Mouse (Mus musculus) liver, embryonic 13.5 days (tissue): ENCODE measurements at regions not wholly inside any gene's neighbourhood (a gene's known extent, or its start where the extent isn't known, plus 50 kb on each side); places are given as distances from the start of the nearest gene placed in this dataset.

Experiments
- ATAC-seq: fragments of 200-750 bp; cut with Nextera tagmentation; 2 replicates; pipeline ENCODE4 v1.8.0; 2017; ENCODE audit warnings: low read depth, mild to moderate bottlenecking, moderate number of reproducible peaks, moderate library complexity
- DNase-seq: peaks from one replicate; pipeline ENCODE4 v3.0.0; 2022
- H3K27ac ChIP-seq: fragments of 300-500 bp; sonication (generic); 2 replicates; pipeline ENCODE4 v1.5.1; 2015; ENCODE audit warnings: moderate library complexity, mild to moderate bottlenecking, inconsistent platforms
- H3K27me3 ChIP-seq: fragments of 300-500 bp; sonication (generic); 2 replicates; pipeline ENCODE4 v1.6.1; 2015; ENCODE audit warnings: mild to moderate bottlenecking, inconsistent platforms
- H3K36me3 ChIP-seq: fragments of 300-500 bp; sonication (generic); 2 replicates; pipeline ENCODE4 v1.6.1; 2015; ENCODE audit warnings: mild to moderate bottlenecking, inconsistent platforms
- H3K4me1 ChIP-seq: fragments of 300-500 bp; sonication (generic); replicated peaks from 2 replicates; pipeline ENCODE4 v1.6.1; 2015; ENCODE audit warnings: inconsistent platforms
- H3K4me2 ChIP-seq: fragments of 300-500 bp; sonication (generic); 2 replicates; pipeline ENCODE4 v1.6.1; 2015; ENCODE audit warnings: inconsistent platforms, mild to moderate bottlenecking, moderate library complexity
- H3K4me3 ChIP-seq: fragments of 300-500 bp; sonication (generic); replicated peaks from 2 replicates; pipeline ENCODE4 v1.5.1; 2015; ENCODE audit warnings: mild to moderate bottlenecking, inconsistent platforms
- H3K9ac ChIP-seq: fragments of 300-500 bp; sonication (generic); 2 replicates; pipeline ENCODE4 v1.6.1; 2015; ENCODE audit warnings: mild to moderate bottlenecking, inconsistent platforms
- H3K9me3 ChIP-seq: fragments of 300-500 bp; sonication (generic); replicated peaks from 2 replicates; pipeline ENCODE4 v1.6.1; 2016; ENCODE audit warnings: inconsistent platforms
- WGBS: fragments of 180-500 bp; shearing (Covaris S2); methylation state at CpG from one replicate; pipeline ENCODE4 v1.1.7; 2015; ENCODE audit not compliant: insufficient replicate concordance; 5-methylcytosine and 5-hydroxymethylcytosine counted together

- H3K36me3 ChIP-seq: no peaks in the 10 kb centered on the region
- no peak overlapping the region for H3K4me3 ChIP-seq
- peaks cover 12% of the 10 kb centered on the region for H3K27me3 ChIP-seq
- H3K4me2 ChIP-seq: no peak overlapping the region
- no peak for ATAC-seq
- no peaks in the 10 kb centered on the region for H3K4me1 ChIP-seq
- H3K9me3 ChIP-seq: no peaks in the 10 kb centered on the region
- no peak overlapping the region for H3K27ac ChIP-seq
- no peak for DNase-seq
- 23% methylated on average over 30 of the region's 30 CpGs for WGBS
- H3K9ac ChIP-seq: no peak overlapping the region
Measured at GRCm38 (mm10) chr4:131252602-131253442, 308.6 kb downstream of the Matn1 start.

GRCm38 (mm10) chr4:131253443-131253817, 309.2 kb downstream of the Matn1 start:
- WGBS: 2% methylated on average over 8 of the region's 8 CpGs
- H3K27ac ChIP-seq: no peak overlapping the region
- H3K27me3 ChIP-seq: peaks cover 12% of the 10 kb centered on the region
- H3K4me2 ChIP-seq: no peak overlapping the region
- no peaks in the 10 kb centered on the region for H3K36me3 ChIP-seq
- no peak for ATAC-seq
- no peak overlapping the region for H3K4me3 ChIP-seq
- DNase-seq: no peak
- no peaks in the 10 kb centered on the region for H3K9me3 ChIP-seq
- no peaks in the 10 kb centered on the region for H3K4me1 ChIP-seq
- H3K9ac ChIP-seq: no peak overlapping the region

DNA sequence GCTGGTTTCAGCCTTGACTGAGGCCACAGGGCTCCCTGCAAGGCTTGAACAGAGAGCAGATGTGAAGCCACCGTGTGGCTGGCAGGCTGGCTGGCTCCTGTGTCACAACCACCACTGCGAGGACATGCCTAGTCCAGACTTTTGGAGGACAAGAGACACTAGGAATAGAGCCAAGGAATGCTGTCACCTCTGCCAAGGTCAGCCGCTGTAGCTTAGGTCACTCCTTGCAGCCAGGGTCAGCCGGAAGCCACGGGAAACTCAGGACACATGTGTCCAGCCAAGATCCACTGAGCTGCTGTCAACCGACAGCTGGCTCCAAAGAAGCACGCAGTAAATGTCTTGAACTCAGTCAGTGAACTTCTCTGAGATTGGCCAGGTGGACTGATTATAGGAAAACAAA, 310.1 kb downstream of the Matn1 start:
- no peak for DNase-seq
- no peak overlapping the region for H3K27ac ChIP-seq

GRCm38 (mm10) chr4:131254691-131255090, 310.5 kb downstream of the Matn1 start:
- Histone ChIP-seq H3K27ac (no peak overlapping the region), H3K9ac (no peak overlapping the region), H3K4me2 (no peak overlapping the region), H3K4me1 (no peaks in the 10 kb centered on the region), H3K36me3 (no peaks in the 10 kb centered on the region), H3K9me3 (no peaks in the 10 kb centered on the region), H3K27me3 (peaks cover 12% of the 10 kb centered on the region), H3K4me3 (no peak overlapping the region)
- no peak for DNase-seq
- 31% methylated on average over 6 of the region's 6 CpGs for WGBS
- no peak for ATAC-seq

More for the DNA sequence above, 310.1 kb downstream of the Matn1 start:
- no peaks in the 10 kb centered on the region for H3K9me3 ChIP-seq
- H3K4me1 ChIP-seq: no peaks in the 10 kb centered on the region
- no peak overlapping the region for H3K4me3 ChIP-seq
- 72% methylated on average over 7 of the region's 7 CpGs for WGBS
- H3K9ac ChIP-seq: no peak overlapping the region
- H3K4me2 ChIP-seq: no peak overlapping the region
- no peak for ATAC-seq
- peaks cover 12% of the 10 kb centered on the region for H3K27me3 ChIP-seq
- no peaks in the 10 kb centered on the region for H3K36me3 ChIP-seq

GRCm38 (mm10) chr4:131261236-131261635, 317.1 kb downstream of the Matn1 start:
- WGBS: 43% methylated on average over 2 of the region's 2 CpGs
- no peak for DNase-seq
- H3K4me3 ChIP-seq: no peak overlapping the region

GRCm38 (mm10) chr4:131262909-131263308, 318.7 kb downstream of the Matn1 start:
- WGBS: 51% methylated on average over 6 of the region's 6 CpGs

More at GRCm38 (mm10) chr4:131261236-131261635, 317.1 kb downstream of the Matn1 start:
- Histone ChIP-seq H3K4me2 (no peak overlapping the region), H3K27ac (no peak overlapping the region), H3K27me3 (no peaks in the 10 kb centered on the region), H3K36me3 (no peaks in the 10 kb centered on the region), H3K9ac (no peak overlapping the region), H3K9me3 (no peaks in the 10 kb centered on the region), H3K4me1 (no peaks in the 10 kb centered on the region)
- no peak for ATAC-seq

GRCm38 (mm10) chr4:131266764-131267163, 322.6 kb downstream of the Matn1 start:
- no peak for ATAC-seq
- H3K27ac ChIP-seq: no peak overlapping the region
- no peak for DNase-seq
- H3K4me3 ChIP-seq: no peak overlapping the region
- no peaks in the 10 kb centered on the region for H3K27me3 ChIP-seq
- WGBS: 20% methylated on average over 7 of the region's 9 CpGs
- H3K9ac ChIP-seq: no peak overlapping the region
- no peaks in the 10 kb centered on the region for H3K36me3 ChIP-seq
- no peak overlapping the region for H3K4me2 ChIP-seq
- H3K4me1 ChIP-seq: no peaks in the 10 kb centered on the region
- no peaks in the 10 kb centered on the region for H3K9me3 ChIP-seq

More at GRCm38 (mm10) chr4:131262909-131263308, 318.7 kb downstream of the Matn1 start:
- H3K4me3 ChIP-seq: no peak overlapping the region
- H3K9me3 ChIP-seq: no peaks in the 10 kb centered on the region
- no peak overlapping the region for H3K4me2 ChIP-seq
- H3K36me3 ChIP-seq: no peaks in the 10 kb centered on the region
- H3K9ac ChIP-seq: no peak overlapping the region
- no peaks in the 10 kb centered on the region for H3K4me1 ChIP-seq
- DNase-seq (no peak), ATAC-seq (no peak)
- no peak overlapping the region for H3K27ac ChIP-seq
- H3K27me3 ChIP-seq: no peaks in the 10 kb centered on the region

GRCm38 (mm10) chr4:131267760-131268159, 323.6 kb downstream of the Matn1 start:
- H3K9me3 ChIP-seq: no peaks in the 10 kb centered on the region
- H3K4me2 ChIP-seq: no peak overlapping the region
- ATAC-seq (no peak), DNase-seq (no peak)
- H3K4me1 ChIP-seq: no peaks in the 10 kb centered on the region
- no peaks in the 10 kb centered on the region for H3K36me3 ChIP-seq
- no peak overlapping the region for H3K4me3 ChIP-seq
- H3K27me3 ChIP-seq: no peaks in the 10 kb centered on the region
- WGBS: 58% methylated on average over 10 of the region's 10 CpGs
- H3K27ac ChIP-seq: no peak overlapping the region
- H3K9ac ChIP-seq: no peak overlapping the region

DNA sequence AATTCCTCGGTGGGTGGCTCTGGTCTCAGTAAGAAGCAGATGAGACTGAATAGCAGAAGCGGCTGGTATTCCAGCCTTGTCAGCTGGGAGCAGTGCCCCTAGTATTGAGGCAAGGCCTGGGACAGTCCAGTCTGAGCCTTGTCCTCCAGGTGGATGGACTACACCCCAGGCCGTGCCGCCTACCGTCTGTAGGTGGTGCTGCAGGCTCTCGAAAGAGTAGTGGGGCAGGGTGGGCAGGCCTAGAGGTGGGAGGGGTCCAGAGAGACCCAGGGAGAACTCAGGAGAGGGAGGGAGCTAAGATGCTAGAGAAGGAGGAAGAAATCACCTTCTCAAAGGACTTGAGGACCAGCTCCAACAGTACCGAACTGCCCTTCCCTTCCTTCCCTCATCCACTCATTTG, 326.0 kb downstream of the Matn1 start:
- Histone ChIP-seq H3K27ac (no peak overlapping the region), H3K9me3 (no peaks in the 10 kb centered on the region), H3K4me1 (no peaks in the 10 kb centered on the region), H3K4me3 (no peak overlapping the region), H3K4me2 (no peak overlapping the region), H3K9ac (no peak overlapping the region), H3K36me3 (no peaks in the 10 kb centered on the region), H3K27me3 (no peaks in the 10 kb centered on the region)
- ATAC-seq (no peak), DNase-seq (no peak)
- WGBS: 14% methylated on average over 7 of the region's 7 CpGs

- no peaks in the 10 kb centered on the region for H3K36me3 ChIP-seq
Measured at GRCm38 (mm10) chr4:131272060-131272459, 327.9 kb downstream of the Matn1 start.

DNA sequence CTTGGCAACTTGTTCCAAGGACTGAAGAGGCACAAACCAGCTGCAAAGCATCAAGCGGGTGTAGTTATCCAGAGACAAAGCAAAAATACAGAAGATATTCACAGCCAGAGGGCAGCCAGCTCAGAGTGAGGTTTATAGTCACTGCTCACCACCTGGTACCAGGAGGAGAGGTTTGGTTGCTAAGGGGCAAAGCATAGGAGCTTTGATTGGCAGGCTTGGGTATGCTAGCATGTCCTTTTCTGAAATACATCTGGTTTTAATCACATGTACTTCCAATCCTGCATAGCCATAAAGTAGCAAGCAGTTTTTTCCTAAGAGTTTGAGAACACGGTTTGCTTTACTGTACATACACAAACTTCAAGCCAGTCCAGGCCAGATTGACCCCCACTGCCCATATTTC, 349.4 kb downstream of the Matn1 start:
- WGBS: 51% methylated on average over 2 of the region's 2 CpGs

More at GRCm38 (mm10) chr4:131272060-131272459, 327.9 kb downstream of the Matn1 start:
- Histone ChIP-seq H3K4me2 (no peak overlapping the region), H3K4me1 (no peaks in the 10 kb centered on the region), H3K9ac (no peak overlapping the region), H3K27ac (no peak overlapping the region), H3K27me3 (no peaks in the 10 kb centered on the region), H3K4me3 (no peak overlapping the region), H3K9me3 (no peaks in the 10 kb centered on the region)
- WGBS: 37% methylated on average over 7 of the region's 7 CpGs
- ATAC-seq (no peak), DNase-seq (no peak)

More for the DNA sequence above, 349.4 kb downstream of the Matn1 start:
- Histone ChIP-seq H3K27ac (no peak overlapping the region), H3K9me3 (no peaks in the 10 kb centered on the region), H3K36me3 (no peaks in the 10 kb centered on the region), H3K4me3 (no peak overlapping the region), H3K4me2 (no peak overlapping the region), H3K27me3 (no peaks in the 10 kb centered on the region), H3K4me1 (no peaks in the 10 kb centered on the region), H3K9ac (no peak overlapping the region)
- DNase-seq (no peak), ATAC-seq (no peak)
